Mouse (Mus musculus) lung, postnatal 14 days (tissue): Measurements from ENCODE around the gene Slc17a3.

Source experiments
- DNase-seq: peaks from one replicate; pipeline ENCODE4 v3.0.0; 2021

The Slc17a3 gene

DNA sequence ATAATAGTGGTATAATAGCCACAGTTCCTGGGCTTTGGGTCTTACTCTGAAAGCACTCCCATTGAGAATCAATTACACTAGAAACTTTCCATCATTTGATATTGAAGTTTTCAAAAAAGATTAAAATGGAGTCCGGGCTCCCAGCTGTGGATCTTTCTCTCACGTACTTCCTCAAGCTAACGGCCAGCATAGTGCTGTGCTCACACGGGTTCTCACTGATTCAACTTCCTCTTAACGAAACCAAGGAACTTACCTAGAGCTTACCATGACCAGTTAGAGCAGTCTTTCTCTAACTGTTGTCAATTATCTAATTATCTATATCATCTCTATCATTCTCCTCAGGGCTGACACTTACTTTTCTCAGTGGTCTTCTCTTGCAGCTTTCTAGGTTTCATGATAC lies 40.4 kb downstream of the Slc17a3 start:
- DNase-seq, result no peak

DNA sequence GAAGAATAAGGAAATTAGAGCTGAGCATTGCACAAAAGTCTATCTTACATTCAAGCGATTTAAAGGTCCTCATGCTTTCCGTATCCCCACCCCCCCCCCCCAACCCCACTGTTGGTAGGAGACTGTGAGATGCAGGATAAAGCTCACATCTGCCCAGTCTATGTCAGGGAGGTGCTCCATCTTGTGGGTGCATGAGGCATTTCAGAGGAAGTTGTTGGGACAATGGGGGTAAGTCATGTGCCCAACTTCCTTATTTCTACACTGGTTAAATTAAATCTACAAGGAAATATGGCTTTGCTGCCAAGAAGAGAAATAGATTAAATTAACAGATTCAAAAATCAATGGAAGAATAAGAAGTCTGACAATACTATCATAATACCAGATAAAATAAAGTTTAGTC lies 46.3 kb downstream of the Slc17a3 start:
- DNase-seq, result peak; percentile 6

DNA sequence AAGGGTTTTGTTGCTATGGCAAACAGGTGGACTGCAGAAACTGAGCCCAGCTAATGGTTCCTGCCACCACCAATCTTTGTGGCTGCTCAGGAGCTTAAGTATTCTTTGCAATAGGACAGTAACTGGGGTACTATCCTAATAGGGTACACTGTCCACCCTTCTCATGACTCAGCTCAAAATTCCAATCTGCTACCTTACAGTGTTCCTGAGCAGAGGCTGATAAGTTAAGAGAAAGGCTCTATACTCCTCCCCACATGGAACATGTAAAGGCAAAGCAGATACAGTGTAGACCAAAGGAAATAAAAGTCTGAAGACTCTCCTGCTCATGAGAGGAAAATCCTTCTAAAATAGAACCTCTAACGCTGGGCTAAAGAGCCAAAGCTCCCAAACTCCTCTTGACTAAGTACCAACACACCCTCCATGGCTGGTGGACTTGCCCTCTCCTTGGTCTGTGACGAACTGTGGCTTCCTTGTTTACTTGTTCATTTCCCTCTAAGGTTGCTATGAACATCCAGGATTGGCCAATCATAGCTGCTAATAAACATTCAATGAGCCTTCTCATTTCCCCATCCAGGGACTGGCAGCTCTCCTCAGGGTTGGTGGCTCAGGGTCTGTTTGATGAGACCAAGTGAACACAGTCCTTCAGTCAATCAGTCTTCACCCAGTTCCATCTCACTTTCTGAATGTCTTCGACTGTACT lies 47.9 kb downstream of the Slc17a3 start:
- DNase-seq, result no peak

GRCm38 (mm10) chr13:23889011-23889605 lies 49.9 kb downstream of the Slc17a3 start:
- DNase-seq, result no peak

DNA sequence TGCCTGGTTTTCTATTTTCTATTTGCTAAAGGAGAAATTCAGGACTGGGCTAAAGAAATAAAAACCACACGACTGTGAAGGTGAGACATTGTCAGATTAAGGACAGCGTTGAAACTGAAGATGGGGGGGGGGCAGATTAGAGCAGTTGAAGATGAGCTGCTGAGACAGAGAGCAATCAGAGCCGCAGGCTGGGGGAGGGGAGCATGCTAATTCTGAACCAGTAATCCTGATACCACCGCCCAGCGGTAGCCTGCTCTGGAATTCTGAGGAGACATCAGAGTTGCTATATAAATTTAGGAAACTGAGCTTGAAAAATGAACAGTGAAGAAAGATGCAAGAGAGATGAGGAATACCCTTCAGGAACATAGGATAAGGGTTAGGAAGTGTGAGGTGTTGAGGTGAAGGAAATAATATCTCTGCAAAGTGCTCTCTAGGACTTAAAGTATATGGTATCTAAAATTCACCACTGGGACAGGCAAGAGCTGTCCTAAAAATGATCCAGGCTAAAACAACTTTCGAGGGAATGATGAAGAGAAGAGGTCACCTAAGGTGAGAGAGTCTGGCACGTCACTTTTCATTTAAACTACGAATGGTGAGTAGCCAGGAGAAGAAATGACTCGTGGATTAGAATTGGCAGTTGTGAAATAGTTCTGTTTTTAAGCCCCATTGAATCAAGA lies 53.5 kb downstream of the Slc17a3 start:
- DNase-seq, result no peak

DNA sequence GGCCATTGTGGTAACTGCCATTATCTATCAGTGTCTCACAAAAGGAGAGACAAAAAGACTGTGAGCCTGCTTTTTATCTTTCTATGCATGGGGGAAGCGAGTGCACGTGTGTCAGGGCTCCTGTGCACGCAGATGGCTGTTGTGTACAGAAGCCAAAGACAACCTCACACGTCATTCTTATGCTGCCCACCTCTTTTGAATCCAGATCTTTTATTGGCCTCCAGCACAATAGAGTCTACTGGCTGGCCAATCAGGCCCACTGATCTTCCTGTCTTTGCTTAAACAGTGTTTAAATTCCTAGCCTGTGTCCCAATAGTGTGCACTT lies 54.0 kb downstream of the Slc17a3 start:
- DNase-seq, result no peak

DNA sequence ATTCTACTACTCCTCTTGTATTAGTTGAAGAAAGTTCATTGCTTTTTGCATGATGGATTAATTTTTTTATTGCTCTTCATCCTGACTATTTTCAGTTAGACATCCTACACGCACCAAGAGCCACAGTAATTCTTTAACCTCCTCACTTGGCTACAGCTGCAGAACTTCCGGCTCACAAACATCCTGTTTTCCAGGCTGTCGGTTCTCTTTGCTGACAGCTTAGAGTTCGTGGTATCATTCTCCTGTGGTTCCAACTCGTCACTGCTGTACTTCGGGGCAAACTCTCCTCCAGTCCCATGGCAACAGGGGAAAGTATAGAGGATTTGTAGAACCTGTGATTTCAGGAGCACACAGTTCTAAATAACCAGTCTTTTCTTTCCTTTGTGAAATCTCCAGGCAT lies 59.0 kb downstream of the Slc17a3 start:
- peak; percentile 7 for DNase-seq

GRCm38 (mm10) chr13:23906906-23907305 lies 67.7 kb downstream of the Slc17a3 start:
- DNase-seq, result no peak

DNA sequence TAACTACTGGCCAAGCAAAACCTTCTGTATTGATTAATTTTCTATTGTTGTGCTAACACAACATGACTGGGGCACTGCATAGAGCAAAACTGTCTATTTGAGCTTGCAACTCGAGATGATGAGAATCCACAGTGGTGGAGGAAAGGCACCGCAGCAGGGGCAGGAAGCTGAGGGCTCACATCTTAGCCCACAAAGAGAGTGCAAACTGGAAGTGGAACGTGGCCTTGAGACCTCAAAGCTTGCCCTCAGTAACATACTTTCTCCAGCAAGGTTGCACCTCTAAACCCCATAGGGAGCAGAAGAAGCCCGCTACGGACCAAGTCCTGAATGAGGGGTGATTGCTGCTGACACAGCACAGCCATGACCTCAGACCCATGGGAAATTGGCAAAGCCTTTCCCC lies 70.9 kb downstream of the Slc17a3 start:
- no peak for DNase-seq
